Comparison of ENCODE assay signal across 26 mouse cellular contexts in the genomic region with DNA sequence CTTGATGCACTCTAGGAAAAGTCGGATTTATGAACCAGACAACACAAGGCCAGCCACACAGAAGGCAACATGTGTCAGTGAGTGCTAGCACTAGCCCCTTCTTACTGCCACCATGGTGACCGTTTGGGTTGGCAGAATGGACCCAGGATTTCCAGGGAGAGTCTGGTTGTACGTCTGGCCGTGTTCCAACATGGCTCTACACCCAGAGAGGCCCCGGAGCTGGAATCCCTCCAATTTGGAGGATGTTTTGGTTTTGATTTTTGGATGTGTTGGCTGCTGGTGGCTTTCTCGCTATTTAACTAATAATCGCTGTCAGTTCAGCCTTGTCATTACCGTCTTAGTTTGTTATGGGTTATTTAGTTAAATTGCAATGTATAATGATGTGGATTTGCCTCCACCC. TPM values are rescaled to one million over a fixed set of nuclear protein-coding genes. Genes with fewer than 3 reads are reported as not detected.
DNase-seq lines count a peak whose midpoint lies in the region; ATAC-seq lines count a peak whose summit lies in the region.
"Had no signal": no experiment of that assay in that cellular context is flagged by ENCODE, and none has a peak within 500 bp of the region (broad histone marks: within the 10 kb centered on the region; RNA-seq: fewer than 3 reads in every experiment).

No protein-coding gene starts in this region.

- no peak overlapping the region for H3K9ac ChIP-seq in hindbrain, embryonic 14.5 days
- no peak overlapping the region for H3K9ac ChIP-seq in hindbrain, embryonic 16.5 days (ENCODE audit: low read depth, low read length)
- H3K9ac ChIP-seq: embryonic facial prominence, embryonic 13.5 days; heart, embryonic 12.5 days; hindbrain, embryonic 15.5 days; kidney, embryonic 15.5 days; liver, postnatal 0 days; neural tube, embryonic 12.5 days had no signal

- H3K9me3 ChIP-seq in hindbrain, embryonic 14.5 days (ENCODE audit: control insufficient read depth, low read length) = no peaks in the 10 kb centered on the region
- H3K9me3 ChIP-seq in hindbrain, embryonic 16.5 days (ENCODE audit: control insufficient read depth, low read length) = no peaks in the 10 kb centered on the region
- H3K9me3 ChIP-seq: embryonic facial prominence, embryonic 13.5 days; heart, embryonic 12.5 days; hindbrain, embryonic 15.5 days; kidney, embryonic 15.5 days; neural tube, embryonic 12.5 days had no signal

- no peak overlapping the region for H3K4me3 ChIP-seq in hindbrain, embryonic 14.5 days (replicated peaks; ENCODE audit: low read length)
- no peak overlapping the region for H3K4me3 ChIP-seq in hindbrain, embryonic 16.5 days (ENCODE audit: low read length)
- H3K4me3 ChIP-seq: embryonic facial prominence, embryonic 13.5 days; heart, embryonic 12.5 days; hindbrain, embryonic 15.5 days; kidney, embryonic 15.5 days; neural tube, embryonic 12.5 days had no signal

- ATAC-seq in hindbrain, embryonic 14.5 days (ENCODE audit: low FRiP score) = no peak
- no peak for ATAC-seq in hindbrain, embryonic 16.5 days
- ATAC-seq: activated CD4-positive, CD25-positive, alpha-beta regulatory T cell, adult 4 months; intestine, postnatal 0 days; liver, postnatal 0 days had no signal

- intact Hi-C loops in left cerebral cortex, postnatal 4 days (cut with DNase I) = no loop called here

- no peaks in the 10 kb centered on the region; the same call in 1 of the 2 replicates for H3K36me3 ChIP-seq in hindbrain, embryonic 14.5 days (replicated peaks; ENCODE audit: control insufficient read depth, insufficient read depth)
- no peaks in the 10 kb centered on the region for H3K36me3 ChIP-seq in hindbrain, embryonic 16.5 days (ENCODE audit: control insufficient read depth, insufficient read depth, low read length)
- H3K36me3 ChIP-seq: hindbrain, embryonic 15.5 days; neural tube, embryonic 12.5 days had no signal

- peak; percentile 22 for DNase-seq in adrenal gland, postnatal 14 days
- DNase-seq in adrenal gland, postnatal 4 days (ENCODE audit: low spot score in 2 of 2) = no peak
- DNase-seq in hindbrain, embryonic 14.5 days (ENCODE audit: low spot score) = peak; percentile 68
- DNase-seq in left cerebral cortex, postnatal 4 days = peak; percentile 75
- DNase-seq in left cerebral cortex, adult 8-10 months (ENCODE audit: low spot score in 2 of 2) = no peak
- DNase-seq in right cerebral cortex, postnatal 4 days = peak; percentile 54
- DNase-seq in right cerebral cortex, adult 18-20 months = no peak
- DNase-seq: adrenal gland, postnatal 25 days; cerebellum, adult 8-10 months; gastrocnemius, postnatal 10 days; heart, adult 11 months; heart, postnatal 14 days; liver, postnatal 0 days; lung, postnatal 4 days; spleen, adult 18-20 months; thymus, postnatal 25 days had no signal

- no peak overlapping the region for H3K4me2 ChIP-seq in hindbrain, embryonic 14.5 days (replicated peaks)
- H3K4me2 ChIP-seq in hindbrain, embryonic 16.5 days (ENCODE audit: low read length) = no peak overlapping the region
- H3K4me2 ChIP-seq: embryonic facial prominence, embryonic 13.5 days; heart, embryonic 12.5 days; hindbrain, embryonic 15.5 days; kidney, embryonic 15.5 days; neural tube, embryonic 12.5 days had no signal

- H3K4me1 ChIP-seq in hindbrain, embryonic 14.5 days (replicated peaks; ENCODE audit: control insufficient read depth, insufficient read depth, low read length) = peaks cover 11% of the 10 kb centered on the region; the same call in 1 of the 2 replicates
- peaks cover 11% of the 10 kb centered on the region for H3K4me1 ChIP-seq in hindbrain, embryonic 16.5 days (ENCODE audit: control insufficient read depth, insufficient read depth, low read depth, low read length)
- H3K4me1 ChIP-seq: heart, embryonic 12.5 days had no signal

- no peak overlapping the region for H3K27ac ChIP-seq in hindbrain, embryonic 14.5 days
- H3K27ac ChIP-seq in hindbrain, embryonic 16.5 days (ENCODE audit: low read depth, low read length) = no peak overlapping the region
- H3K27ac ChIP-seq: embryonic facial prominence, embryonic 13.5 days; hindbrain, embryonic 15.5 days; kidney, embryonic 15.5 days; neural tube, embryonic 12.5 days had no signal

- no peaks in the 10 kb centered on the region for H3K27me3 ChIP-seq in hindbrain, embryonic 14.5 days (ENCODE audit: control insufficient read depth, insufficient read depth, low read length)
- H3K27me3 ChIP-seq in hindbrain, embryonic 16.5 days (replicated peaks; ENCODE audit: control insufficient read depth, insufficient read depth, low read length) = no peaks in the 10 kb centered on the region
- H3K27me3 ChIP-seq: embryonic facial prominence, embryonic 13.5 days; heart, embryonic 12.5 days; hindbrain, embryonic 15.5 days; kidney, embryonic 15.5 days; neural tube, embryonic 12.5 days had no signal

- WGBS in hindbrain, embryonic 14.5 days = 60% methylated on average over 8 of the region's 8 CpGs
- WGBS in hindbrain, embryonic 16.5 days = 51% methylated on average over 8 of the region's 8 CpGs

RNA-seq across cellular contexts. Expression of gene Slc6a21, which starts 25.3 kb away (rescaled TPM):
- not detected in 2 replicates for total RNA-seq in adrenal gland, postnatal 14 days (2021)
- not detected for total RNA-seq in adrenal gland, postnatal 4 days (2021)
- polyA plus RNA-seq in hindbrain, embryonic 14.5 days (2014; fragmentation: Nextera tagmentation; extraction: Ambion mirVana) = not detected in 2 replicates
- polyA plus RNA-seq in hindbrain, embryonic 16.5 days (2015; fragmentation: Nextera tagmentation; extraction: Ambion mirVana) = not detected in 2 replicates
- not detected for total RNA-seq in left cerebral cortex, postnatal 4 days (2021)
- total RNA-seq in left cerebral cortex, adult 8-10 months (2022) = under 1 TPM in 3 of 4 experiments, not detected in 1; 0.19 to 0.55 (median 0.34) TPM
- total RNA-seq: adrenal gland, postnatal 25 days; gastrocnemius, postnatal 10 days; heart, postnatal 14 days; liver, adult 2 months had no signal
- polyA plus RNA-seq: activated CD4-positive, CD25-positive, alpha-beta regulatory T cell, adult 4 months; embryonic facial prominence, embryonic 13.5 days; heart, embryonic 12.5 days; hindbrain, embryonic 15.5 days; intestine, postnatal 0 days; kidney, embryonic 15.5 days; large intestine, adult 2 months; neural tube, embryonic 12.5 days had no signal

RNA-seq across cellular contexts. Expression of gene Trpm4, which starts 31.0 kb away (rescaled TPM):
- 13.5 and 15.1 TPM in 2 replicates for total RNA-seq in adrenal gland, postnatal 14 days (2021)
- total RNA-seq in adrenal gland, postnatal 4 days (2021) = 10 to 100 TPM; 17.0 to 18.1 TPM
- polyA plus RNA-seq in hindbrain, embryonic 14.5 days (2014; fragmentation: Nextera tagmentation; extraction: Ambion mirVana) = 7.8 and 9.3 TPM in 2 replicates
- 13.3 and 14.2 TPM in 2 replicates for polyA plus RNA-seq in hindbrain, embryonic 16.5 days (2015; fragmentation: Nextera tagmentation; extraction: Ambion mirVana)
- 10 to 100 TPM; 32.1 to 33.8 TPM for total RNA-seq in left cerebral cortex, postnatal 4 days (2021)
- 10 to 100 TPM; 23.9 to 27.8 (median 25.1) TPM for total RNA-seq in left cerebral cortex, adult 8-10 months (2022)

RNA-seq across cellular contexts. Expression of gene Hrc, which starts 32.5 kb away (rescaled TPM):
- 0.15 and 0.45 TPM in 2 replicates for total RNA-seq in adrenal gland, postnatal 14 days (2021)
- total RNA-seq in adrenal gland, postnatal 4 days (2021) = 10 to 100 TPM in 1 of 2 experiments, 1 to 10 TPM in 1; 6.7 to 13.0 TPM
- polyA plus RNA-seq in hindbrain, embryonic 14.5 days (2014; fragmentation: Nextera tagmentation; extraction: Ambion mirVana) = 0.20 and 0.41 TPM in 2 replicates
- polyA plus RNA-seq in hindbrain, embryonic 16.5 days (2015; fragmentation: Nextera tagmentation; extraction: Ambion mirVana) = 0.28 and 0.72 TPM in 2 replicates
- total RNA-seq in left cerebral cortex, postnatal 4 days (2021) = under 1 TPM; 0.36 to 0.38 TPM
- 1 to 10 TPM in 1 of 4 experiments, under 1 TPM in 3; 0.26 to 1.1 (median 0.78) TPM for total RNA-seq in left cerebral cortex, adult 8-10 months (2022)
- polyA plus RNA-seq: activated CD4-positive, CD25-positive, alpha-beta regulatory T cell, adult 4 months; liver, adult 2 months had no signal

Comparison
In these comparisons a context has a peak if more than half of its experiments do, and no peak if none do; other contexts are left out.
1. DNase-seq: peak in adrenal gland, postnatal 14 days (single experiment), hindbrain, embryonic 14.5 days (single experiment), left cerebral cortex, postnatal 4 days (single experiment) and right cerebral cortex, postnatal 4 days (single experiment); none in adrenal gland, postnatal 4 days (0 of 2), left cerebral cortex, adult 8-10 months (0 of 2) and right cerebral cortex, adult 18-20 months (single experiment).